Mouse (Mus musculus) megakaryocyte, adult 5-6 weeks (primary cell): Measurements from ENCODE around the gene Lrrc8c. TPM values are rescaled to one million over a fixed set of nuclear protein-coding genes. Genes with fewer than 3 reads are reported as not detected.

Source experiments
- ATAC-seq: 2 replicates; pipeline ENCODE4 v1.8.0; 2016; ENCODE audit warnings: mild to moderate bottlenecking, inconsistent platforms; ENCODE audit not compliant: poor library complexity, severe bottlenecking
- total RNA-seq, 2 experiments: library from RNA; stranded (forward) in 1 of 2; stranded (reverse) in 1 of 2; fragments of 153-499, 151-499 nt in 1 of 2; fragments of 221-1000, 200-1000 nt in 1 of 2; gene quantifications; 2 replicates each; pipeline versions ENCODE4 v1.2.3 to v1.2.4; 2015 to 2017

Gene Lrrc8c
- total RNA-seq (2015) (51.2 and 57.7 TPM in 2 replicates), total RNA-seq (2017) (9.7 and 12.2 TPM in 2 replicates)

GRCm38 (mm10) chr5:105519096-105519975 lies at the start of gene Lrrc8c:
Gene Lrrc8c (plus strand): TSS chr5:105519388.
- ATAC-seq = peak; percentile 79

- no peak for ATAC-seq
Measured at GRCm38 (mm10) chr5:105472983-105473705, 46.0 kb upstream of the Lrrc8c start.

GRCm38 (mm10) chr5:105477527-105477926 lies 41.7 kb upstream of the Lrrc8c start:
- no peak for ATAC-seq

GRCm38 (mm10) chr5:105479673-105480072 lies 39.5 kb upstream of the Lrrc8c start:
- ATAC-seq = no peak

GRCm38 (mm10) chr5:105480561-105480960 lies 38.6 kb upstream of the Lrrc8c start:
- ATAC-seq = no peak

GRCm38 (mm10) chr5:105483632-105484031 lies 35.6 kb upstream of the Lrrc8c start:
- ATAC-seq = no peak

- ATAC-seq = no peak
Measured at GRCm38 (mm10) chr5:105484247-105484646, 34.9 kb upstream of the Lrrc8c start.

GRCm38 (mm10) chr5:105484891-105485290 lies 34.3 kb upstream of the Lrrc8c start:
- ATAC-seq = no peak

GRCm38 (mm10) chr5:105490211-105490610 lies 29.0 kb upstream of the Lrrc8c start:
- ATAC-seq = no peak

GRCm38 (mm10) chr5:105491389-105491788 lies 27.8 kb upstream of the Lrrc8c start:
- no peak for ATAC-seq

- 0 out of 2 replicates have a peak, but pooled peaks have one; percentile 28 for ATAC-seq
Measured at GRCm38 (mm10) chr5:105492367-105493246, 26.6 kb upstream of the Lrrc8c start.

- no peak for ATAC-seq
Measured at GRCm38 (mm10) chr5:105493377-105493776, 25.8 kb upstream of the Lrrc8c start.

- no peak for ATAC-seq
Measured at GRCm38 (mm10) chr5:105494246-105494917, 24.8 kb upstream of the Lrrc8c start.

GRCm38 (mm10) chr5:105494918-105495901 lies 24.0 kb upstream of the Lrrc8c start:
- peak; percentile 83 for ATAC-seq

- ATAC-seq = peak; percentile 30
Measured at GRCm38 (mm10) chr5:105496133-105496532, 23.1 kb upstream of the Lrrc8c start.

GRCm38 (mm10) chr5:105496586-105496985 lies 22.6 kb upstream of the Lrrc8c start:
- no peak for ATAC-seq

GRCm38 (mm10) chr5:105498429-105499000 lies 20.7 kb upstream of the Lrrc8c start:
- ATAC-seq = no peak

GRCm38 (mm10) chr5:105499396-105499795 lies 19.8 kb upstream of the Lrrc8c start:
- no peak for ATAC-seq
